ENCODE assay signal across 14 mouse cellular contexts in the genomic region with DNA sequence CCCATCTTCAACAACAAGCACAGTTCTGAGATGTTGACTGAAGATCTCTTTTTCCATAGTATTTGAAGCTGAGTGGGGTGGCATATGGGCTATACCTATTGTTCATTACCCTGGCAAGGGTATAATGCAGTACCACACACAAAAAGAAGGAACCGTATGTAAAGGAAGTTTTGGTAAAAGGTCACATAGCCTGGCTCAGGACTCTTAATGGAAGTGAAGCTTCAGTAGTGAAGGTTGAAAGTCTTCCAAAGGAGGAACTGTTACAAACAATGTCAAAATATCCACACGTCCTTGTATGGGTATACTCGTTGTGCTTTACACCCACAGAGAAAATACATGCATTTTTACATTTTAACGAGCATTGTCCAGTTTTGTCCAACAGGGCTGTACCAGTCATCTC.
"Had no signal": no experiment of that assay in that cellular context is flagged by ENCODE, and none has a peak within 500 bp of the region (broad histone marks: within the 10 kb centered on the region; RNA-seq: fewer than 3 reads in every experiment).

No protein-coding gene starts in this region.

- H3K27ac ChIP-seq: embryonic facial prominence, embryonic 10.5 days; embryonic facial prominence, embryonic 12.5 days; embryonic facial prominence, embryonic 13.5 days; embryonic facial prominence, embryonic 15.5 days; forebrain, embryonic 10.5 days; forebrain, embryonic 12.5 days; forebrain, embryonic 13.5 days; forebrain, embryonic 15.5 days; gastrocnemius, adult 2 months; heart, adult 2 months had no signal

- H3K4me1 ChIP-seq: embryonic facial prominence, embryonic 12.5 days; embryonic facial prominence, embryonic 13.5 days; embryonic facial prominence, embryonic 15.5 days; forebrain, embryonic 10.5 days had no signal

- ATAC-seq: forebrain, embryonic 13.5 days; forebrain, embryonic 14.5 days; forebrain, embryonic 15.5 days; forebrain, embryonic 16.5 days; forebrain, postnatal 0 days had no signal

- H3K36me3 ChIP-seq: embryonic facial prominence, embryonic 10.5 days; embryonic facial prominence, embryonic 12.5 days; embryonic facial prominence, embryonic 13.5 days; embryonic facial prominence, embryonic 15.5 days; forebrain, embryonic 10.5 days; forebrain, embryonic 12.5 days; forebrain, embryonic 15.5 days had no signal

- H3K9ac ChIP-seq: embryonic facial prominence, embryonic 12.5 days; embryonic facial prominence, embryonic 13.5 days; embryonic facial prominence, embryonic 15.5 days; forebrain, embryonic 12.5 days; forebrain, embryonic 13.5 days; forebrain, embryonic 15.5 days; forebrain, postnatal 0 days had no signal

- H3K4me2 ChIP-seq: embryonic facial prominence, embryonic 12.5 days; embryonic facial prominence, embryonic 13.5 days; embryonic facial prominence, embryonic 15.5 days; forebrain, embryonic 12.5 days; forebrain, embryonic 13.5 days; forebrain, embryonic 15.5 days had no signal

- H3K9me3 ChIP-seq: embryonic facial prominence, embryonic 10.5 days; embryonic facial prominence, embryonic 12.5 days; embryonic facial prominence, embryonic 13.5 days; embryonic facial prominence, embryonic 15.5 days; forebrain, embryonic 10.5 days; forebrain, embryonic 12.5 days; forebrain, embryonic 13.5 days; forebrain, embryonic 15.5 days had no signal

- H3K4me3 ChIP-seq: embryonic facial prominence, embryonic 10.5 days; embryonic facial prominence, embryonic 12.5 days; embryonic facial prominence, embryonic 13.5 days; embryonic facial prominence, embryonic 15.5 days; erythroblast, embryonic 14.5 days; forebrain, embryonic 10.5 days; forebrain, embryonic 12.5 days; forebrain, embryonic 13.5 days; forebrain, embryonic 15.5 days; gastrocnemius, adult 2 months; heart, adult 2 months had no signal

- H3K27me3 ChIP-seq: embryonic facial prominence, embryonic 12.5 days; embryonic facial prominence, embryonic 13.5 days; embryonic facial prominence, embryonic 15.5 days; forebrain, embryonic 12.5 days; forebrain, embryonic 13.5 days; forebrain, embryonic 15.5 days had no signal
